Mouse (Mus musculus) gastrocnemius, postnatal 10 days (tissue): ENCODE data around the gene Lrrc74b. TPM values are rescaled to one million over a fixed set of nuclear protein-coding genes. Genes with fewer than 3 reads are reported as not detected.
A peak's percentile ranks its signal among the peaks of the same experiment; 100 is the strongest.
"Not testable (repeated sequence)": the region's sequence is repeated elsewhere in the genome, so short reads cannot be mapped to it uniquely, and the experiment has no call there.

Source experiments
- DNase-seq: peaks from one replicate; pipeline ENCODE4 v3.0.0; 2021; ENCODE audit warnings: mixed read lengths
- long read RNA-seq, 2 experiments: library from polyadenylated mRNA; stranded (forward); transcript quantifications; one replicate each; pipeline ENCODE4 v2.0.0; 2021
- total RNA-seq, 2 experiments: library from RNA; stranded (reverse); gene quantifications; 2 replicates each; pipeline ENCODE4 v1.2.3; 2021

Lrrc74b gene
- total RNA-seq: 1 to 10 TPM; 1.4 to 3.7 TPM
- long read RNA-seq, experiment 1, partial matches to known transcripts: 0 of 2 reads
- long read RNA-seq, experiment 1, other reads (novel, unspliced or antisense): 2 of 2 reads
- long read RNA-seq, experiment 2, partial matches to known transcripts: 0 of 1 reads
- long read RNA-seq, experiment 2, other reads (novel, unspliced or antisense): 1 of 1 reads

- peak; percentile 76 for DNase-seq
Measured at GRCm38 (mm10) chr16:17561128-17561750, at the start of gene Lrrc74b. Gene Lrrc74b, minus strand, starts transcription at chr16:17561247.

- no peak for DNase-seq
Measured at GRCm38 (mm10) chr16:17605684-17606083, 44.6 kb upstream of the Lrrc74b start.

GRCm38 (mm10) chr16:17604941-17605340, 43.9 kb upstream of the Lrrc74b start:
- DNase-seq: no peak

- DNase-seq: no peak
Measured at GRCm38 (mm10) chr16:17600944-17601562, 40.0 kb upstream of the Lrrc74b start.

- no peak for DNase-seq
Measured at GRCm38 (mm10) chr16:17590731-17591130, 29.7 kb upstream of the Lrrc74b start.

GRCm38 (mm10) chr16:17584555-17584954, 23.5 kb upstream of the Lrrc74b start:
- no peak for DNase-seq

- DNase-seq: no peak
Measured at GRCm38 (mm10) chr16:17583064-17583463, 22.0 kb upstream of the Lrrc74b start, which contains the start of gene Slc7a4. Gene Slc7a4, minus strand, starts transcription at chr16:17583214.

GRCm38 (mm10) chr16:17576825-17577215, 15.8 kb upstream of the Lrrc74b start:
- no peak for DNase-seq

GRCm38 (mm10) chr16:17575870-17576824, 15.1 kb upstream of the Lrrc74b start:
- peak; percentile 63 for DNase-seq

GRCm38 (mm10) chr16:17566186-17566585, 5.1 kb upstream of the Lrrc74b start:
- no peak for DNase-seq

- DNase-seq: no peak
Measured at GRCm38 (mm10) chr16:17564771-17565170, 3.7 kb upstream of the Lrrc74b start.

GRCm38 (mm10) chr16:17564221-17564620, 3.2 kb upstream of the Lrrc74b start:
- DNase-seq: no peak

- DNase-seq: no peak
Measured at GRCm38 (mm10) chr16:17563580-17563979, 2.5 kb upstream of the Lrrc74b start.

- peak; percentile 70 for DNase-seq
Measured at GRCm38 (mm10) chr16:17561751-17562208, 733 bp upstream of the Lrrc74b start, which contains the start of gene P2rx6. Gene P2rx6, plus strand, starts transcription at chr16:17561885.

GRCm38 (mm10) chr16:17559396-17560027, 1.5 kb downstream of the Lrrc74b start:
- DNase-seq: no peak

GRCm38 (mm10) chr16:17558811-17559210, 2.2 kb downstream of the Lrrc74b start:
- DNase-seq: no peak

- DNase-seq: peak; percentile 67
Measured at GRCm38 (mm10) chr16:17557947-17558480, 3.0 kb downstream of the Lrrc74b start.

- DNase-seq: no peak
Measured at GRCm38 (mm10) chr16:17556907-17557306, 4.1 kb downstream of the Lrrc74b start.

GRCm38 (mm10) chr16:17556180-17556579, 4.9 kb downstream of the Lrrc74b start:
- DNase-seq: no peak

- not testable (repeated sequence) for DNase-seq
Measured at GRCm38 (mm10) chr16:17554702-17555101, 6.3 kb downstream of the Lrrc74b start.

GRCm38 (mm10) chr16:17553910-17554685, 6.9 kb downstream of the Lrrc74b start:
- no peak for DNase-seq
